Mouse (Mus musculus) hindbrain, embryonic 11.5 days (tissue): ENCODE measurements around the gene St6galnac3. TPM values are rescaled to one million over a fixed set of nuclear protein-coding genes. Genes with fewer than 3 reads are reported as not detected.

Experiments used
- ATAC-seq: fragments of 200-750 bp; cut with Nextera tagmentation; 2 replicates; pipeline ENCODE4 v1.8.0; 2017; ENCODE audit warnings: mild to moderate bottlenecking, moderate TSS enrichment, moderate library complexity; ENCODE audit not compliant: low FRiP score
- DNase-seq: peaks from one replicate; pipeline ENCODE4 v3.0.0-alpha.2; 2015; ENCODE audit warnings: low spot score
- H3K27ac ChIP-seq: fragments of 300-500 bp; sonication (generic); 2 replicates; pipeline ENCODE4 v1.5.1; 2014; ENCODE audit warnings: mild to moderate bottlenecking, low read depth, low read length
- H3K27me3 ChIP-seq: fragments of 300-500 bp; sonication (generic); 2 replicates; pipeline ENCODE4 v1.6.1; 2014; ENCODE audit warnings: mild to moderate bottlenecking, low read length, moderate library complexity, mixed read lengths; ENCODE audit not compliant: control insufficient read depth, insufficient read depth
- H3K36me3 ChIP-seq: fragments of 300-500 bp; sonication (generic); 2 replicates; pipeline ENCODE4 v1.6.1; 2014; ENCODE audit warnings: mild to moderate bottlenecking, low read length, moderate library complexity, mixed read lengths; ENCODE audit not compliant: control insufficient read depth, insufficient read depth
- H3K4me1 ChIP-seq: fragments of 300-500 bp; sonication (generic); replicated peaks from 2 replicates; pipeline ENCODE4 v1.6.1; 2014; ENCODE audit warnings: low read length, mixed read lengths; ENCODE audit not compliant: control insufficient read depth, insufficient read depth
- H3K4me2 ChIP-seq: fragments of 300-500 bp; sonication (generic); replicated peaks from 2 replicates; pipeline ENCODE4 v1.6.1; 2014; ENCODE audit warnings: mild to moderate bottlenecking, low read depth, low read length
- H3K4me3 ChIP-seq: fragments of 300-500 bp; sonication (generic); 2 replicates; pipeline ENCODE4 v1.5.1; 2014; ENCODE audit warnings: low read depth, low read length
- H3K9ac ChIP-seq: fragments of 300-500 bp; sonication (generic); 2 replicates; pipeline ENCODE4 v1.6.1; 2014; ENCODE audit warnings: low read depth, low read length
- H3K9me3 ChIP-seq: fragments of 300-500 bp; sonication (generic); 2 replicates; pipeline ENCODE4 v1.6.1; 2016; ENCODE audit warnings: low read length; ENCODE audit not compliant: control insufficient read depth
- WGBS: fragments of 180-500 bp; shearing (Covaris S2); extraction: QIAGEN DNeasy Blood & Tissue Kit; methylation state at CpG from one replicate; pipeline ENCODE4 v1.1.7; 2014; 5-methylcytosine and 5-hydroxymethylcytosine counted together
- polyA plus RNA-seq: library from polyadenylated mRNA; unstranded; fragments of >200 nt; fragmentation: Nextera tagmentation; extraction: Ambion mirVana; gene quantifications from 2 replicates; pipeline ENCODE4 v1.2.1, GENCODE M21; 2014

Gene St6galnac3
- polyA plus RNA-seq, 1 experiment from 2014 or later: 34.8 TPM

DNA sequence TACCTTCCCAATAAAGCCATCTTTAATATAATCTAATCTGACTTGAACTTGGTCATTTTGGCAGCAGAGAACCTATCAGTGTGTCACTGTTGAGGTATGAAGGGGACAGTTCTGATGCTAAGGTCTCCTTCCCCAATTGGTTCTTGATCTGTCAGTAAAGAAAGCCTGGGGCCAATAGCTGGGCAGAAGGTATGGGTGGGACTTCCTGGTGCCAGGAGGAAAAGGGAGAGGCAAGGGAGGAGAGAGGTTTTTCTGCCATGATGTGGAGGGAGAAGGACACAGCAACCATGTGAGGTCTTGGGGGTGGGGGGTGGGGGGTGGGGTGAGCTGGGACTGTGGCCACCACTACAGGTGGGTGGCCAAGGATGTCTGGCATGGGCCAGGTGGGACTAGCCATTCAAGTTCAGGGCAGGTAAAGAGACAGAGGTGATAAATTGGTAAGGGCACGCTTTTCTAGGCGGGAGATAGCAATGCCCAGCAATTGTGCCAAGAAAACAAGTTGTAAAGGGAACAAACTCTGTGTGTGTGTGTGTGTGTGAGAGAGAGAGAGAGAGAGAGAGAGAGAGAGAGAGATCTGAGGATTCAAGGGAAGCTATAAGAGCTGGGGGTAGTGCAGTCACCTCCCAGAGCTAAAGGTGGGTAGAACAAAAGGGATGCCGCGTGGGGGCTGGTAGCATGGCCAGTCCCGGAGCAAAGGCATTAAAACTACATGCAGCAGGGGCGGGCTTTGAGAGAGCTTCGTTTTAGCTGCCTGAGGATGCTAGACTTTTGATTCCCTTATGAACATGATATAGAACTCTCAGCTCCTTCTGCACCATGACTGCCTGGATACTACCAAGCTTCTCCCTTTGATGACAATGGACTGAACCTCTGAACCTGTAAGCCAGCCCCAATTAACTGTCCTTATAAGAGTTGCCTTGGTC is 271.6 kb downstream of the St6galnac3 start:
- ATAC-seq (no peak), DNase-seq (no peak)
- Histone ChIP-seq H3K36me3 (no peaks in the 10 kb centered on the region), H3K9me3 (no peaks in the 10 kb centered on the region), H3K4me3 (no peak overlapping the region), H3K27ac (no peak overlapping the region), H3K9ac (no peak overlapping the region), H3K4me1 (no peaks in the 10 kb centered on the region), H3K27me3 (no peaks in the 10 kb centered on the region), H3K4me2 (no peak overlapping the region)
- 89% methylated on average over 7 of the region's 7 CpGs for WGBS

DNA sequence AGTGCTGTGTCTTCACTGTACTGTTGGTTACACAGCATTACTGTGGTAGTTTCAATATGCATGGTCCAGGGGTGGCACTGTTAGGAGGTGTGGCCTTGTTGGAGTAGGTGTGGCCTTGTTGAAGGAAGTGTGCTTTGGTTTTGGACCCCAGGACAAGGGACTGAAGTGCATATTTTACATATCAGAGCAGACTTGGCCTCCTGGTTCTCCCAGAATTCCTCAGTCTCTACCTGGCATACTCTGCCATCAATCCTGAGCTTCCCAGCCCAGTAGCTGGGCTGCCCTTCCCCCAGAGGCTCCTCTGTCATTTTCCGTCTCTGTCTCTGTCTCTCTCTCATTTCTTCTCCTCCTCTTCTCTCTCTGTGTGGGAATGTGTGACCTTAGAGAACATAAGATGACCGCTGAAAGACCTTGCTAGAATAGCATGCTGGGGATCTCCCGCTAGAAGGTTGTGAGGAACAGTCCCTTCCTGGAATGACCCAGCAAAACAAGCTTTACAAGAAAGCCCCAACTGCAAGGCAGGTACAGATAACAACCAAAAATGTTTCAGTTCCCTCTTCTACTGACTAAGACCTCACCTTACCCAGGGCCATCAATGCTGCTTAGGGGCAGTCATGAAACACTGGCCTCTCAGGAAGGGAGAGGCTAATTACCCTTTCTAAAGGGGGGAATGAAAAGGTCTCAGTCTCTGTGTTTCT is 272.5 kb downstream of the St6galnac3 start:
- Histone ChIP-seq H3K4me3 (no peak overlapping the region), H3K9ac (no peak overlapping the region), H3K27ac (no peak overlapping the region), H3K4me2 (no peak overlapping the region), H3K9me3 (no peaks in the 10 kb centered on the region), H3K27me3 (no peaks in the 10 kb centered on the region), H3K4me1 (no peaks in the 10 kb centered on the region), H3K36me3 (no peaks in the 10 kb centered on the region)
- DNase-seq: no peak
- no peak for ATAC-seq
- WGBS: 85% methylated on average over 3 of the region's 3 CpGs

- DNase-seq: no peak
- H3K9ac ChIP-seq: no peak overlapping the region
- H3K4me1 ChIP-seq: no peaks in the 10 kb centered on the region
- H3K4me2 ChIP-seq: no peak overlapping the region
- 91% methylated on average over 9 of the region's 9 CpGs for WGBS
- H3K4me3 ChIP-seq: no peak overlapping the region
- no peak overlapping the region for H3K27ac ChIP-seq
- no peaks in the 10 kb centered on the region for H3K36me3 ChIP-seq
- no peaks in the 10 kb centered on the region for H3K27me3 ChIP-seq
- no peak for ATAC-seq
- H3K9me3 ChIP-seq: no peaks in the 10 kb centered on the region
These were observed 283.6 kb downstream of the St6galnac3 start for GRCm38 (mm10) chr3:153441329-153441728.

DNA sequence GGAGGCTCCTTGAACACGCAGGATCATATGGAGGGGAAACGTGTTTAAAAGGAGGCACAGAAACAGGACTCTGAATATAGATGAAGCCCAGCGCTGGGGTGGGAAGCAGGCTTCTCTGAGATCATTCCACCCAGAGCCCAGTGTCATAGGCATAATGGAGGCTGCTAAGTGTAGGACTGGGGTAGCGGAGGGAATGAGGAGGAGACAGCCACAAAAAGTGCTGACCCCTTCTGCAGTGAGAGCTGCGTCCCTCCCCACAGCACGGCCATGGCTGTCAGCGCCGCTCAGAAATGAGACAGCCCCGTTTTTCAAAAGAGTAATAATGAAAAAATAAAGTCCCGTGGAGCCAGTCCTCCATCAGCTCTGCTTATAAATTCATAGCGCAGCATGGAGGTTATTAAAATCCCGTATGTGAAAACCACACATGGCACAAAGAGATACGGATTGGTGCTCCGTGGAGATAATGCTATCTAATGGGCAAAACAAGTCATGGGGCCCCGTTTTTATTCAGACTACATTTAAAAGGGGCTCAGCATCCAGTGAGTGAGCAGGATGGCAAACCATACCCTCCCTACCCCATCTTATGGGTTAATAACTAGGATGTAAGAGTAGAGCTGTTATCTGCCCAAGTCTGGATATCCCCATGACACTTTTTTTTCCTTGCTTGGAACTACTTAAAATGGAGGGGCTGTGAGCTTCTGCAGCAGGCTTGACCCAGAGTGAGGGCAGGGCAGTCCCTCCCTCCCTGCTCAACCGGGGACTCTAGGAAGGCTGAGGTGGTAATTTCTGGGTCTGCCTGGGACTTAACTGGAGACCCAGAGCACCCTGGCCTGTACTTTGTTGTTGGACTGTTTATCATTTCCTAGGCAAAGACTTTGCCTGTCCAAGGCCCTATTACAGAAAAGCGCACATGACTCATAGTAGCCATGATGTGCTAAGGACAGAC is 288.6 kb downstream of the St6galnac3 start:
- 79% methylated on average over 17 of the region's 17 CpGs for WGBS
- no peaks in the 10 kb centered on the region for H3K27me3 ChIP-seq
- peak overlapping the region; percentile 36; the same call in 1 of the 2 replicates for H3K27ac ChIP-seq
- H3K9me3 ChIP-seq: no peaks in the 10 kb centered on the region
- ATAC-seq (peak; percentile 64; the same call in 1 of the 2 replicates), DNase-seq (no peak)
- H3K4me1 ChIP-seq: no peaks in the 10 kb centered on the region
- no peak overlapping the region for H3K4me3 ChIP-seq
- no peak overlapping the region for H3K9ac ChIP-seq
- no peaks in the 10 kb centered on the region for H3K36me3 ChIP-seq
- H3K4me2 ChIP-seq: no peak overlapping the region

DNA sequence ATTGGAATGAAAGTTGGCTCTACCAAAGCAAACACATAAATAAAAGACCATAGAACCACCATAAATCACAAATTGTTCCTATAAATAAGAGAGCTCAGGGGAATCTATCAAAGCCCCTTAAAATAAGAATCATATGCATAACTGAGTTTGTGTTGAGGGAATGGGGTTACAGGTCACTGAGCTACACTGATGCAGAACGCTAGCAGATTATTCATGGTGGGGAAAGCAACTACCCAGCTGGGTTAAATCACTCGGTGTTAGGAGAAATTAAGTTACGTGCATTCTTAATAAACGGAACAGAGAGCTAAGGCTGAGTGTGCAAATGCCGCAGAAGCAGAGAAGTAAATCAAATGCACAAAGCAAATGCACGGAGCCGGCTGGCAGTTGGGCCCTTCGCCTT is 292.0 kb downstream of the St6galnac3 start:
- no peak overlapping the region for H3K4me3 ChIP-seq
- DNase-seq (no peak), ATAC-seq (peak; percentile 39; the same call in 1 of the 2 replicates)
- H3K9me3 ChIP-seq: no peaks in the 10 kb centered on the region
- no peak overlapping the region for H3K9ac ChIP-seq
- no peak overlapping the region for H3K4me2 ChIP-seq
- H3K27ac ChIP-seq: no peak overlapping the region
- H3K4me1 ChIP-seq: no peaks in the 10 kb centered on the region
- H3K36me3 ChIP-seq: no peaks in the 10 kb centered on the region
- H3K27me3 ChIP-seq: no peaks in the 10 kb centered on the region
- WGBS: 69% methylated on average over 8 of the region's 8 CpGs

GRCm38 (mm10) chr3:153432053-153432816 is 292.7 kb downstream of the St6galnac3 start:
- Histone ChIP-seq H3K4me2 (no peak overlapping the region), H3K9me3 (no peaks in the 10 kb centered on the region), H3K4me3 (no peak overlapping the region), H3K27ac (no peak overlapping the region), H3K36me3 (no peaks in the 10 kb centered on the region), H3K27me3 (no peaks in the 10 kb centered on the region), H3K4me1 (no peaks in the 10 kb centered on the region), H3K9ac (no peak overlapping the region)
- ATAC-seq (no peak), DNase-seq (no peak)
- 84% methylated on average over 6 of the region's 6 CpGs for WGBS

GRCm38 (mm10) chr3:153429840-153430239 is 295.1 kb downstream of the St6galnac3 start:
- 47% methylated on average over 8 of the region's 8 CpGs for WGBS
- H3K9ac ChIP-seq: no peak overlapping the region
- H3K36me3 ChIP-seq: no peaks in the 10 kb centered on the region
- no peak overlapping the region for H3K4me2 ChIP-seq
- H3K9me3 ChIP-seq: no peaks in the 10 kb centered on the region
- no peak overlapping the region for H3K27ac ChIP-seq
- DNase-seq (no peak), ATAC-seq (peak; percentile 60)
- H3K27me3 ChIP-seq: no peaks in the 10 kb centered on the region
- H3K4me1 ChIP-seq: no peaks in the 10 kb centered on the region
- H3K4me3 ChIP-seq: no peak overlapping the region

- no peak overlapping the region for H3K9ac ChIP-seq
- H3K36me3 ChIP-seq: no peaks in the 10 kb centered on the region
- H3K4me3 ChIP-seq: no peak overlapping the region
- WGBS: 77% methylated on average over 7 of the region's 7 CpGs
- no peaks in the 10 kb centered on the region for H3K9me3 ChIP-seq
- H3K27me3 ChIP-seq: no peaks in the 10 kb centered on the region
- ATAC-seq (no peak), DNase-seq (no peak)
- H3K4me1 ChIP-seq: no peaks in the 10 kb centered on the region
- no peak overlapping the region for H3K27ac ChIP-seq
- H3K4me2 ChIP-seq: no peak overlapping the region
These were observed 303.1 kb downstream of the St6galnac3 start for GRCm38 (mm10) chr3:153421918-153422290.
